Mouse (Mus musculus) heart, embryonic 16.5 days (tissue): ENCODE results near the gene Cyb5r3. TPM values are rescaled to one million over a fixed set of nuclear protein-coding genes. Genes with fewer than 3 reads are reported as not detected.

ENCODE experiments used
- ATAC-seq: fragments of 200-750 bp; cut with Nextera tagmentation; replicated peaks from 2 replicates; pipeline ENCODE4 v1.8.0; 2017; ENCODE audit warnings: moderate number of reproducible peaks; ENCODE audit not compliant: insufficient read depth, low FRiP score; ENCODE audit errors: extremely low read depth
- H3K27ac ChIP-seq: fragments of 300-500 bp; sonication (generic); 2 replicates; pipeline ENCODE4 v1.5.1; 2014; ENCODE audit warnings: mild to moderate bottlenecking, low read length, control low read depth, moderate library complexity
- H3K27me3 ChIP-seq: fragments of 300-500 bp; sonication (generic); 2 replicates; pipeline ENCODE4 v1.6.1; 2014; ENCODE audit warnings: low read length, mixed read lengths; ENCODE audit not compliant: control insufficient read depth, insufficient read depth
- H3K36me3 ChIP-seq: fragments of 300-500 bp; sonication (generic); 2 replicates; pipeline ENCODE4 v1.6.1; 2014; ENCODE audit not compliant: control insufficient read depth, insufficient read depth
- H3K4me1 ChIP-seq: fragments of 300-500 bp; sonication (generic); 2 replicates; pipeline ENCODE4 v1.6.1; 2014; ENCODE audit warnings: low read length, mixed read lengths; ENCODE audit not compliant: control insufficient read depth, insufficient read depth
- H3K4me2 ChIP-seq: fragments of 300-500 bp; sonication (generic); 2 replicates; pipeline ENCODE4 v1.6.1; 2014; ENCODE audit warnings: low read depth, mild to moderate bottlenecking, control low read depth, low read length
- H3K4me3 ChIP-seq: fragments of 300-500 bp; sonication (generic); 2 replicates; pipeline ENCODE4 v1.5.1; 2014; ENCODE audit warnings: mild to moderate bottlenecking, control low read depth, low read length
- H3K9ac ChIP-seq: fragments of 300-500 bp; sonication (generic); 2 replicates; pipeline ENCODE4 v1.6.1; 2014; ENCODE audit warnings: low read length, control low read depth
- H3K9me3 ChIP-seq: fragments of 300-500 bp; sonication (generic); replicated peaks from 2 replicates; pipeline ENCODE4 v1.6.1; 2016; ENCODE audit warnings: low read length; ENCODE audit not compliant: control insufficient read depth
- WGBS: fragments of 180-500 bp; shearing (Covaris S2); extraction: QIAGEN DNeasy Blood & Tissue Kit; methylation state at CpG from one replicate; pipeline ENCODE4 v1.1.7; 2014; 5-methylcytosine and 5-hydroxymethylcytosine counted together
- polyA plus RNA-seq: library from polyadenylated mRNA; unstranded; fragments of >200 nt; fragmentation: Nextera tagmentation; extraction: Ambion mirVana; gene quantifications from 2 replicates; pipeline ENCODE4 v1.2.1, GENCODE M21; 2015

Gene Cyb5r3
- polyA plus RNA-seq, 1 experiment from 2014 or later: 155 TPM

DNA sequence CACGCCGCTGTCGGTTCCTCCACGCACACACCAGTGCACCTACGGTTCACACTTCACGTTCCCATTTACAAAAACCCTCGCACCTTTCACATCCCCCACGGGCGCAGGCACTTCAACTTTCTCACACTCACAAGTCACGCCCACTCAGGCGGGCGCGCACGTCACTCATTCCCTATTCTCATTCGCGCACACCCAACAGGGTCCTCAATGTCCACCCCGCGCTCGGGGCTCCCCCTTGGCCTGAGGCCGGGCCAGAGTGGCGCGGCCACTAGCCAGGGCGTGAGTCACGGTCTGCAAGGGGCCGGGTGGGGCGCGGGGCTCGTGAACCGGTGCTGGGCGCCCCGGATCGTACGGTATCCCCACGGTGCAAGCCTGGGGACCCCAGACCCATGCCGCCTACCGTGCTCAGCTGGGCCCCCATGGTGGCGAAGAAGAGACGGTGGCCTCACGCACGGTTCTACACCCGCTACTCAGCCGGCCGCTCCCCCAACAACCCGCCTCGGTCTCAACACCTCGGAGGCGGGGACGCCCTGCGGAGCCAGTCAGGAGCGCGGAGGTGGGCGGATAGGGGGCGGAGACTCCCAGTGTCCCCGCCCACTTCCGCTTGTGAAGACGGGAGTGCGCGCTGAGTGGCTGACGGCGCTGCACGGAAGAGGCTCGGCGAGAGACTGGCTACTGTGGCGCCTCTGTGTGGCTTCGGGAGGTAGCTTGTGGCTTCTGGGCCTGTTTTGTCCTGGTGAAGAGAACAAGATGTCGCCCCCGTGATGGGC is 495 bp downstream of the Cyb5r3 start:
- H3K27me3 ChIP-seq: no peaks in the 10 kb centered on the region
- H3K4me3 ChIP-seq: peak overlapping the region; percentile 92
- ATAC-seq: peak; percentile 97
- peak overlapping the region; percentile 85 for H3K4me2 ChIP-seq
- under 1% methylated on average over 67 of the region's 67 CpGs for WGBS
- H3K9me3 ChIP-seq: no peaks in the 10 kb centered on the region
- H3K9ac ChIP-seq: peak overlapping the region; percentile 85
- H3K4me1 ChIP-seq: peaks cover 26% of the 10 kb centered on the region
- H3K36me3 ChIP-seq: no peaks in the 10 kb centered on the region
- peak overlapping the region; percentile 84 for H3K27ac ChIP-seq

DNA sequence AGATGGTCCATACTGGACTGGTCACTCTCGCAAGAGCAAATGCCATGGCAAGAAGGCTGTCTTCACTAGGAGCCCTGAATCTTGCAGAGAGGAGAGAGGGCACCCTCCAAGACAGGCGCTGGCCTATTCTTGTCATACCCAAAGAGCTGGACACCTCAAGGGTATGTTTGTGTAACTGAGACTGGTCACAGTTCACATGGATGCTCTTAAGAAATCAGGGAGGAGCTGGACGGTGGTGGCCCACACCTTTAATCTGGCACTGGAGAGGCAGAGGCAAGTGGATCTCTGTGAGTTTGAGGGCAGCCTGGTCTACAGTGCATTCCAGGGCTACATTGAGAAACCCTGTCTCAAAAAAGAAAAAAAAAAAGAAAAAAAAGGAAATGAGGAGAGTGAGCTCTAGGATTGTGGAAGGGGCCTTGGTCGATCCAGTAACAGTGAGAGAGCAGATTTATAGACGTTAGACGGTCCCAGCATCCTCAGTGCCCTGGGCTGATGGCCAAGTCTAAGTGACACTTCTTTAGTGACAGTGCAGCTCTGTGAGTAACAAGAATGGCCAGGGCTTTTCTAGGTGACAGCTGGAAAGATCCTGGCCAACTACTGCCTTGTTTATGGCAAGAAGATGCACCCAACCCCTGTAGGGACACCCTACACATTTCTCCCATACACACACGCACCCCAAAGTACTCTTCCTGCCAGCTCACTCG is 1.3 kb downstream of the Cyb5r3 start:
- Histone ChIP-seq H3K4me3 (peak overlapping the region; percentile 92), H3K27ac (peak overlapping the region; percentile 82), H3K4me1 (peaks cover 26% of the 10 kb centered on the region), H3K4me2 (peak overlapping the region; percentile 85), H3K27me3 (no peaks in the 10 kb centered on the region), H3K9ac (peak overlapping the region; percentile 85), H3K36me3 (no peaks in the 10 kb centered on the region), H3K9me3 (no peaks in the 10 kb centered on the region)
- WGBS: 38% methylated on average over 8 of the region's 8 CpGs
- ATAC-seq: no peak

DNA sequence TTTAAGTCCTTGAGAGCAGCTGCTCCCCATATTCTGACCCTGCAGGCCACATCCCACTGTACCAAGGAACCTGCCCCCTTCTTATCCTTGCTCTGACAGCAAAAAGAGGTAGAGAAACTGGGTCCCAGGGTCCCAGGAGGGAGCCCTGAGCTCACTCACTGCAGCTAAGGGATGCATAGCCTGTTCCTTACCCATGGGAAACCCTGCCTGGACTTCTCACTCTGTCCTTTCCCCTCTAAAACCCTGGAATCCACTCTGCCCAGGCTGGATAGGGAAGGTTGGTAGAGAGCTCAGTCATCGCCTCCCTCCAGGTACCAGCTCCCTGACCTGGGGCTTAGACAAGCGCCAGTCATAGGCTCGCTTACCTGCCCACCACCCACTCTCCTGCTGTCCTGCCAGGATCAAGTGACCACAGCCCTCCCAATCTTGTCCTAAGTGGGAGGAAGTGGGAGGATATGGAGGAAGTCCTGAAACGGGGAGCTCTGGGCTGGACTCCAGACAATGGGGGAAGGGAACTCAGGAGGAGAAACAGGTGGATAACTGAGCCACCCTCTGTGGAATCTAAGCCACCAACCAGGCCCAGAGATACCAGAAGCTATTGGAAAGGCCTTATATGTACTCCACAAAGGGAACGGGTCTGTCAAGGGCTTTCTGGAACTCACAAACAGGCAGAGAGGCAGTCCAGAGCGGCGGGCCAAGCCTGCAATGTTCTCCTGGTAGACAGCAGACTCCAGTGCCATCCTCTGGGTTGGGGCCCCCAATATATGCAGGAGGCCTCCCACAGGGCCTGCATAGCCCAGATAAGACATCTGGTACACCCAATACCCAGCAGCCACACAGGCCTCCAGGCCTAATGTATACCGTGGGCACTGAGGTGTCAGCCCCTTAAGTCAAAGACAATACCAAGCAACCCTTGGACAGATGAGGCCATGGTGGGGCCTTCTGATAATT is 2.3 kb downstream of the Cyb5r3 start:
- H3K4me1 ChIP-seq: peaks cover 29% of the 10 kb centered on the region
- no peak overlapping the region for H3K4me3 ChIP-seq
- peak overlapping the region; percentile 30; the same call in 1 of the 2 replicates for H3K4me2 ChIP-seq
- no peaks in the 10 kb centered on the region for H3K27me3 ChIP-seq
- peak overlapping the region; percentile 39 for H3K27ac ChIP-seq
- 73% methylated on average over 8 of the region's 8 CpGs for WGBS
- ATAC-seq: no peak
- H3K9ac ChIP-seq: peak overlapping the region; percentile 45; the same call in 1 of the 2 replicates
- H3K36me3 ChIP-seq: no peaks in the 10 kb centered on the region
- no peaks in the 10 kb centered on the region for H3K9me3 ChIP-seq

DNA sequence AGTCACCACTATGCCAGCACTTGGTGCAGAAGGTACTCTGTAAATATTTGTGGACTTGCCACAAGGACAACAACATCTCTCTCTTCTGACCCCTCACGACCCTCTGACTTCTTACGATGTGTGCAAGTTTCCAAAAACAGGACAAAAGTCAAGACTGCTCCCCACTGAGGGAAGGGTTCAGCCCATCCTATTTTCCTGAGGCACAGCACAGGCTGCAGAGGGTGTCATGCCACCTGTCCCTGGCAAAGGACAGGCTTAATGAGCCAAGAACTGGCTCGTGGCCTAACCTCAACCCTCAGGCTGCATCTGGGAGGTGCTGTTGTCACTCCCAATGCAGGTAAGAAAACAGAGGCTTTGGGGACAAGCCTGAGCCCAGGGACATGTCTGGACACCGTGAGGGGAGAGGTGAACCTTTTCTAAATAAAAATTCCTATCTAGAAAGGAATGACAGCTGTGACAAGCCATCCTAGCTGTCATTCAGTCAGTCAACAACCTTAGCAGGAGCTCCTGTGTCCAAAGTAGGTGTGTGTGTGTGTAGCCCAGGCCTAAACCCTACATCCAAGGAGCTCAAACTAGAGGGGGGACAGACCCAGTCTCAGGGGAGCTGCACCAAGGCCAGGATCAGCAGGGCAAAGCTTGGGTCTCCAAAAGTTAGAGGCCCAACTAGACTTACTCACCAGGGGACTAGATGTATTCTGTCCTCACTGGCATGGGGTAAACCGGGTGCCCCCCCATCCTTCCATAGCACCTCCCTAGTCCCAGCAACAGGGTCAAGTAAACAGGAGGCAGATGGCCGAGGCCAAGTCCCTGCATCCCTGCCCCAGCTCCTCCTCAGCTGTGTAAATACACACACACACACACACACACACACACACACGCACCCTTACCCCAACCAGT is 3.3 kb downstream of the Cyb5r3 start:
- 64% methylated on average over 7 of the region's 7 CpGs for WGBS
- Histone ChIP-seq H3K27ac (no peak overlapping the region), H3K4me1 (peaks cover 34% of the 10 kb centered on the region), H3K27me3 (no peaks in the 10 kb centered on the region), H3K4me3 (no peak overlapping the region), H3K9me3 (no peaks in the 10 kb centered on the region), H3K4me2 (peak overlapping the region; percentile 30; the same call in 1 of the 2 replicates), H3K36me3 (no peaks in the 10 kb centered on the region), H3K9ac (no peak overlapping the region; the same call in 1 of the 2 replicates)
- no peak for ATAC-seq

DNA sequence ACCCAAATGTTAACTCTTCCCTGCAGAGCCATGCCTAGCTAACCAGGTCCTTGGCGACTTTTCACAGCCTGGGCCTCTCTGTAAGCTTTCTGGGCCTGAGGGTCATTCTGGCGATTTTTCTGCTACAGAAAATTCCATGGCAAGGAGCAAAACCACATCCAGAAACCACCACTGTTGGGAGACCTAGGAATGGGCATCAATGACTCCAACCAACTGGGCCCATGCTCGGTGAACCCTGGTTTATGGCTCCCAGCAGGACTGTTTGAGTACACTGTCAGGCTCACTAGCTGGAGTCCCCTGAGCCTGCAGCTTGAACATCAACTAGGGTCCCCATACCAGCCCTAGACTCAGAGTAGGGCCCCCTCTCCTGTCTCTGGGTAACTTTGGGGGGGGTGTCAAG is 4.1 kb downstream of the Cyb5r3 start:
- Histone ChIP-seq H3K27me3 (no peaks in the 10 kb centered on the region), H3K27ac (no peak overlapping the region), H3K4me3 (no peak overlapping the region), H3K4me2 (no peak overlapping the region), H3K36me3 (no peaks in the 10 kb centered on the region), H3K9ac (no peak overlapping the region), H3K4me1 (peaks cover 34% of the 10 kb centered on the region), H3K9me3 (no peaks in the 10 kb centered on the region)
- 78% methylated on average over 3 of the region's 3 CpGs for WGBS
- no peak for ATAC-seq

DNA sequence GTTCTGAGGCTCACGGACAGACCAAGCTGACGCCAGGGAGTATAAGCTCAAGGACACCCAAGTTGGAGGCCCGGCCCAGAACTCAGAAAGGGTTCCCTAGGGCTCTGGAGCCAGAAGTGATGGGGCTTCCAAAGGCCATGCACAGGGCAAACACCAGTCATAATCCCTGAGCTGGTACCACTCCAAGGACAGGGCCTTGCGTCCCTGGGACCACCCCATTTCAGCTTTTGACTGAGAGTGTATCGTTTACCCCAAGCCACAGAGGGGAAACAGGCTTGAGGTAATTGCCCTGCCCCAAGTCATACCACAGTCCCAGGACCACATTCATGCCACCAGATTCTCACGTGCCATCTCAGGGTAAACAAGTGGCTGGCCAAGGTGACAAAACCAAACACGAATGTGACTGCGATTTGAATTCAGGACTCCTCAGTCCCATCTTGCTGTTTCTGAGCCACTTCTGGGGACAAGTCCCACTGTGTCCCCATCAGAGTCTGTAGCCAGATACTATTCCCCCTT is 4.8 kb downstream of the Cyb5r3 start:
- ATAC-seq: no peak
- no peak overlapping the region for H3K4me2 ChIP-seq
- 89% methylated on average over 8 of the region's 8 CpGs for WGBS
- H3K9me3 ChIP-seq: no peaks in the 10 kb centered on the region
- H3K9ac ChIP-seq: no peak overlapping the region
- H3K4me1 ChIP-seq: peaks cover 30% of the 10 kb centered on the region
- H3K27ac ChIP-seq: no peak overlapping the region
- H3K4me3 ChIP-seq: no peak overlapping the region
- H3K36me3 ChIP-seq: no peaks in the 10 kb centered on the region
- no peaks in the 10 kb centered on the region for H3K27me3 ChIP-seq

DNA sequence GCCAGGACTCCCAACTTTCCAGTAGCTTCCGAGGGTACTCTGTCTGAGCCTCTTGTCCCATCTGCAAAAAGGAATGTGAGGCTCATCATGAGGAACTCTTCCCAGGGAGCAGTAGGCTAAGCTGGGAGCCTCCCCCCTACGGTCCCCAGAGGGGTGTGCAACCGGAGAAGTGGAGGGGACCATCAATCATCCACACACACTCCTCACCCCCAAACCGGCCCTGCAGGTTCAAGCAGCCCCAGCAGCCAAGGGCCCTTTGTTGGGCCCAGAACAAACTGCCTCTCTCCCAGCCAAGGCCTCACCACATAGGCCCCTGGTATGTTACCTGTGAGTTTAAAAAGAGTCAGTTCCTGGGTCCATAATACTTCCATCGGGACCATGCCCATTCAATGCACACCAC is 5.3 kb downstream of the Cyb5r3 start:
- ATAC-seq: no peak

DNA sequence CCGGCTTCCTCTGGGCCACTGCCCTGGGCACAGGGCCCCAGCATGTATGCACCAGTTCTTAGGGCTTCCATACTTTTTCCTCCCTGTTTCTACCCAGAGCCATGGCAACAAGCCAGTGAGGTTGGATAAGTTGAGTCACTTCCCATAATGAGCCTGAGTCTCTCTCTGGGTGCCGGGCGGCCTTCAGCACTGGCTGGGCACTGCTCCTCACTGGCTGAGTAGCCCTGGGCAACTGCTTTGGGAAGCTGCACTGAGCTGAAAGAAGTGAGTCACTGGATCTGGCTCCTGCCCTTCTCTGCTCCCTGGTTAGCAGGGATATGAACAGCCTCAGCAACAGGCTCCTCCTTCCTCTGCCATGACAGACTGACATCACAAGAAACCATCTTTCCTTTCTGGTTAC is 5.8 kb downstream of the Cyb5r3 start:
- H3K4me1 ChIP-seq: peaks cover 29% of the 10 kb centered on the region
- H3K27me3 ChIP-seq: no peaks in the 10 kb centered on the region
- H3K9me3 ChIP-seq: no peaks in the 10 kb centered on the region
- 0 out of 2 replicates have a peak, but pooled peaks have one; percentile 15 for ATAC-seq
- no peaks in the 10 kb centered on the region for H3K36me3 ChIP-seq
- whole genome bisulfite sequencing: 60% methylated on average over 3 of the region's 3 CpGs
- 0 out of 2 replicates have a peak overlapping the region, but pooled peaks have one; percentile 27 for H3K9ac ChIP-seq
- H3K4me2 ChIP-seq: no peak overlapping the region
- H3K27ac ChIP-seq: peak overlapping the region; percentile 21; the same call in 1 of the 2 replicates
- H3K4me3 ChIP-seq: no peak overlapping the region

More for the DNA sequence above, 5.3 kb downstream of the Cyb5r3 start:
- Histone ChIP-seq H3K27ac (peak overlapping the region; percentile 21; the same call in 1 of the 2 replicates), H3K9ac (no peak overlapping the region), H3K36me3 (no peaks in the 10 kb centered on the region), H3K4me3 (no peak overlapping the region), H3K27me3 (no peaks in the 10 kb centered on the region), H3K4me1 (peaks cover 29% of the 10 kb centered on the region), H3K4me2 (no peak overlapping the region), H3K9me3 (no peaks in the 10 kb centered on the region)
- WGBS: 67% methylated on average over 5 of the region's 5 CpGs
